Mouse (Mus musculus): ENCODE data around the gene Cd38. TPM values are rescaled to one million over a fixed set of nuclear protein-coding genes. Genes with fewer than 3 reads are reported as not detected.
A peak's percentile ranks its signal among the peaks of the same experiment; 100 is the strongest.

The Cd38 gene
- polyA plus RNA-seq (2012): 0.01 TPM in 1 of 2 replicates, not detected in the other

- Histone ChIP-seq H3K9me3 (ENCODE audit: control insufficient read depth, low read length) (no peaks in the 10 kb centered on the region), H3K27me3 (ENCODE audit: control insufficient read depth) (peaks cover 10% of the 10 kb centered on the region), H3K36me3 (ENCODE audit: control insufficient read depth) (no peaks in the 10 kb centered on the region), H3K4me1 (ENCODE audit: control insufficient read depth) (no peaks in the 10 kb centered on the region), H3K4me3 (replicated peaks) (peak within 1 kb of the TSS; percentile 37)
- TF ChIP-seq TAL1 (IDR thresholded peaks at IDR 0.05; ENCODE audit: low read length) (no peak), GATA1 (IDR thresholded peaks at IDR 0.05; ENCODE audit: low read length) (no peak)
Measured at GRCm38 (mm10) chr5:43868253-43868652, at the start of gene Cd38. Gene Cd38, plus strand, starts transcription at chr5:43868553.

DNA sequence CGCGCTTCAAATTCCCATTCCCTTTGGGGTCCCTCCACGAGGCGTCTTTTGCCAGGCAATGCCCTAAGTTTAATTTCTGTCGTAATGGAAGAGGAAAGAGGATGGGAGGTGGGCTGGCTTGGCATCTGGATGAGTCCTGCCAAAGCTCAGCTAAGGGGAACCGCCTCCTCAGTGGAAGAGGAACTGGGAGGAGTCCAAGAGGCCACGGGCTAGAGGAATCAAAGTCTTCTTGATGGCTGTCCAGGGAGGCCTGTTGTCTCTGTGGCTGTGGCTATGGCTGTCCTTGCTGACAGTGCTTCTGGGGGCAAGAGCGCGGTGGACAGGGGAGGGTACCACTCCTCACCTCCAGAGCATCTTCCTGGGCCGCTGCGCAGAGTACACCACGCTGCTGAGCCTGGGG lies 49.7 kb upstream of the Cd38 start, which contains the start of gene Bst1:
TSS of gene Bst1 (plus strand) at position 191 of the 400 bp plus-strand sequence.
- H3K9me3 ChIP-seq (ENCODE audit: control insufficient read depth, low read length): no peaks in the 10 kb centered on the region
- no peaks in the 10 kb centered on the region for H3K27me3 ChIP-seq (ENCODE audit: control insufficient read depth)
- no peaks in the 10 kb centered on the region for H3K4me1 ChIP-seq (ENCODE audit: control insufficient read depth)
- no peaks in the 10 kb centered on the region for H3K36me3 ChIP-seq (ENCODE audit: control insufficient read depth)
- TF ChIP-seq TAL1 (IDR thresholded peaks at IDR 0.05; ENCODE audit: low read length): no peak
- TF ChIP-seq GATA1 (IDR thresholded peaks at IDR 0.05; ENCODE audit: low read length): no peak
- no peak within 1 kb of the TSS for H3K4me3 ChIP-seq (replicated peaks)

DNA sequence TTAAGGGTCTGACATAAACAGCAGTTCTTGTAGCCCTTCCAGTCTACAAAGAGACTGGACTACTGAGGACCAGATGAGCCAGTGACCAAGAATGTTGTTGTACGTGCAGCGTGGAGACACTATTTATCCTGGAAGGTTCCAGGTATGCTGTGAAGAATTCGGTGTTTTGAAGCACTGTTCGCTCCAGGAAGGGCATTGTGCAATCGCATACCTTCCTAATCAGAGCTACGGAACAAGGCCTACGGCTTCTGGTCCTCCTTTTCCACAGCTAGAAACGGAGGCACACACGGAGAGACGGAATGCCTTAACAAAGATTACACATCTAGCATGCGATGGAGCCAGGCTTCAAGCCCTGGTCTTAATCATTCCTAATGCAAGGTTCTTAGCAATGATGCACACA lies 47.6 kb upstream of the Cd38 start:
- H3K36me3 ChIP-seq (ENCODE audit: control insufficient read depth): no peaks in the 10 kb centered on the region
- H3K4me1 ChIP-seq (ENCODE audit: control insufficient read depth): no peaks in the 10 kb centered on the region
- H3K9me3 ChIP-seq (ENCODE audit: control insufficient read depth, low read length): no peaks in the 10 kb centered on the region
- TF ChIP-seq GATA1 (IDR thresholded peaks at IDR 0.05; ENCODE audit: low read length) (no peak), TAL1 (IDR thresholded peaks at IDR 0.05; ENCODE audit: low read length) (no peak)
- H3K27me3 ChIP-seq (ENCODE audit: control insufficient read depth): no peaks in the 10 kb centered on the region
- no peak overlapping the region for H3K4me3 ChIP-seq (replicated peaks)

DNA sequence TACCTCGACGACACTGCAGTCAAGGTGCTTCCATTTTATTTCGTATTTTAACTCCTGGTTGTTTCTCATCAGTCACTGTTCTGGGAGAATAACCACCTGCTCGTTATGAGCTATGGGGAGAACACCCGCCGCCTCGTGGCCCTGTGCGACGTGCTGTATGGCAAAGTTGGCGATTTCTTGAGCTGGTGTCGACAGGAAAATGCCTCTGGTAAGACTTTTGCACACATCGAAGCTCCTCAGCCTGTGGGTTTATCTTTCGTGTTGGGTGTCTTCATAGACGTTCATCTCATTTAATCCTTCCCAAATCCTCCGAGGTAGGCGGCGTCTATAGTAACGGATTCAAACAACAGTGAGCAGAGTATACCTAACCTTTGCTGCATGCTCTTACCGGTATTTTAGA lies 46.8 kb upstream of the Cd38 start, which contains the start of gene Fbxl5:
TSS of gene Fbxl5 (minus strand) at position 101 of the 400 bp plus-strand sequence.
- Histone ChIP-seq H3K36me3 (ENCODE audit: control insufficient read depth) (no peaks in the 10 kb centered on the region), H3K4me3 (replicated peaks) (no peak within 1 kb of the TSS), H3K27me3 (ENCODE audit: control insufficient read depth) (no peaks in the 10 kb centered on the region), H3K4me1 (ENCODE audit: control insufficient read depth) (no peaks in the 10 kb centered on the region), H3K9me3 (ENCODE audit: control insufficient read depth, low read length) (no peaks in the 10 kb centered on the region)
- no peak for TF ChIP-seq TAL1 (IDR thresholded peaks at IDR 0.05; ENCODE audit: low read length)
- no peak for TF ChIP-seq GATA1 (IDR thresholded peaks at IDR 0.05; ENCODE audit: low read length)

- H3K4me3 ChIP-seq (replicated peaks): no peak overlapping the region
- H3K36me3 ChIP-seq (ENCODE audit: control insufficient read depth): no peaks in the 10 kb centered on the region
- TF ChIP-seq GATA1 (IDR thresholded peaks at IDR 0.05; ENCODE audit: low read length) (no peak), TAL1 (IDR thresholded peaks at IDR 0.05; ENCODE audit: low read length) (no peak)
- H3K9me3 ChIP-seq (ENCODE audit: control insufficient read depth, low read length): no peaks in the 10 kb centered on the region
- no peaks in the 10 kb centered on the region for H3K27me3 ChIP-seq (ENCODE audit: control insufficient read depth)
- H3K4me1 ChIP-seq (ENCODE audit: control insufficient read depth): no peaks in the 10 kb centered on the region
Measured at GRCm38 (mm10) chr5:43822199-43822598, 46.2 kb upstream of the Cd38 start.

DNA sequence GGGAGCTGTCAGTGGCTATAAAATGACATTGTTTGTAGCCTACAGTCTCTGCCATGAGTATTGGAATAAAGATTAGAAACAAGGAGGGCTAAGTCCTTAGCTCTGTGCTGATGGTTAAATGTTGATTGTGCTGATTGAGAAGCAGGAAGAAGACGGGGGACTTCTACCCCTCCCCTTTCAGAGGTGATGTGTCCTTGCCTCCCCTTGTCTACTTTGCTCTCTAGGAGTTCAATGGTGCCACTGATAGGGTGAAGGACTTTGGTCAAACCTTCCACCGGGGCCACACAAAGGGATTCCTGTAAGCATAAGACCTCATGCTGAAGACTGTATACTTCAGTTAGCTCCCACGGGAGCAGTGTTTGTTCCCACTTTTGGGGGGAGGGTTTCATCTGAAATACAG lies 45.5 kb upstream of the Cd38 start:
- no peaks in the 10 kb centered on the region for H3K27me3 ChIP-seq (ENCODE audit: control insufficient read depth)
- no peaks in the 10 kb centered on the region for H3K4me1 ChIP-seq (ENCODE audit: control insufficient read depth)
- H3K4me3 ChIP-seq (replicated peaks): no peak overlapping the region
- no peaks in the 10 kb centered on the region for H3K9me3 ChIP-seq (ENCODE audit: control insufficient read depth, low read length)
- TF ChIP-seq TAL1 (IDR thresholded peaks at IDR 0.05; ENCODE audit: low read length) (no peak), GATA1 (IDR thresholded peaks at IDR 0.05; ENCODE audit: low read length) (no peak)
- H3K36me3 ChIP-seq (ENCODE audit: control insufficient read depth): no peaks in the 10 kb centered on the region

GRCm38 (mm10) chr5:43824580-43824979 lies 43.8 kb upstream of the Cd38 start:
- TF ChIP-seq TAL1 (IDR thresholded peaks at IDR 0.05; ENCODE audit: low read length): no peak
- TF ChIP-seq GATA1 (IDR thresholded peaks at IDR 0.05; ENCODE audit: low read length): no peak
- H3K4me1 ChIP-seq (ENCODE audit: control insufficient read depth): no peaks in the 10 kb centered on the region
- no peak overlapping the region for H3K4me3 ChIP-seq (replicated peaks)

GRCm38 (mm10) chr5:43826883-43827282 lies 41.5 kb upstream of the Cd38 start:
- TF ChIP-seq GATA1 (IDR thresholded peaks at IDR 0.05; ENCODE audit: low read length) (no peak), TAL1 (IDR thresholded peaks at IDR 0.05; ENCODE audit: low read length) (no peak)
- no peaks in the 10 kb centered on the region for H3K4me1 ChIP-seq (ENCODE audit: control insufficient read depth)
- no peak overlapping the region for H3K4me3 ChIP-seq (replicated peaks)
- no peaks in the 10 kb centered on the region for H3K9me3 ChIP-seq (ENCODE audit: control insufficient read depth, low read length)
- no peaks in the 10 kb centered on the region for H3K36me3 ChIP-seq (ENCODE audit: control insufficient read depth)
- H3K27me3 ChIP-seq (ENCODE audit: control insufficient read depth): no peaks in the 10 kb centered on the region

More at GRCm38 (mm10) chr5:43824580-43824979, 43.8 kb upstream of the Cd38 start:
- H3K36me3 ChIP-seq (ENCODE audit: control insufficient read depth): no peaks in the 10 kb centered on the region
- H3K9me3 ChIP-seq (ENCODE audit: control insufficient read depth, low read length): no peaks in the 10 kb centered on the region
- H3K27me3 ChIP-seq (ENCODE audit: control insufficient read depth): no peaks in the 10 kb centered on the region

DNA sequence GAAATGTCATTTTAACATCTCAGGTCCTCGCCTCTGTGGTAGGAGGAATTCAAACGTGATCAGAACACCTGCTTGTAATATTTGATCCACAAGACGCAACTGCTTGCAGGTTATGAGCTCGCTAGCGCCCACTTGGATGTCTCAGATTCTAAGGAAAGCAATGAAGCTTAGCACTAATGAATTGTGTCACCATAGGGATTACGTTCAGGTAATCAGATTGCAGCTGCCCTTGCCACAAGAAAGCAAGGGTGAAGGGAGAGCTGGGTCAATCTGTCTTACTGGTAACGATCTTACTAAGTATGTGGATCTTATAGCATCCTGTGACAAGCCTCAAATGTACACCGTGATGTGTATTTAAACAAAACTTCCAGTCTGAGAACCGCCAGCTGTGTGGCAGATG lies 41.0 kb upstream of the Cd38 start:
- Histone ChIP-seq H3K4me3 (replicated peaks) (no peak overlapping the region), H3K9me3 (ENCODE audit: control insufficient read depth, low read length) (no peaks in the 10 kb centered on the region), H3K27me3 (ENCODE audit: control insufficient read depth) (no peaks in the 10 kb centered on the region), H3K36me3 (ENCODE audit: control insufficient read depth) (no peaks in the 10 kb centered on the region), H3K4me1 (ENCODE audit: control insufficient read depth) (no peaks in the 10 kb centered on the region)
- TF ChIP-seq TAL1 (IDR thresholded peaks at IDR 0.05; ENCODE audit: low read length) (no peak), GATA1 (IDR thresholded peaks at IDR 0.05; ENCODE audit: low read length) (no peak)

- Histone ChIP-seq H3K27me3 (ENCODE audit: control insufficient read depth) (no peaks in the 10 kb centered on the region), H3K4me3 (replicated peaks) (no peak overlapping the region), H3K4me1 (ENCODE audit: control insufficient read depth) (0 out of 2 replicates have a peak, but pooled peaks cover under 1% of the 10 kb centered on the region), H3K9me3 (ENCODE audit: control insufficient read depth, low read length) (no peaks in the 10 kb centered on the region), H3K36me3 (ENCODE audit: control insufficient read depth) (no peaks in the 10 kb centered on the region)
- TF ChIP-seq TAL1 (IDR thresholded peaks at IDR 0.05; ENCODE audit: low read length) (no peak), GATA1 (IDR thresholded peaks at IDR 0.05; ENCODE audit: low read length) (no peak)
Measured at GRCm38 (mm10) chr5:43836590-43836989, 31.8 kb upstream of the Cd38 start.
